Mouse (Mus musculus) erythroblast, adult 5-6 weeks (primary cell): ENCODE results near the gene Pitpnc1. TPM values are rescaled to one million over a fixed set of nuclear protein-coding genes. Genes with fewer than 3 reads are reported as not detected.
A peak's percentile ranks its signal among the peaks of the same experiment; 100 is the strongest.
"Not testable (repeated sequence)": the region's sequence is repeated elsewhere in the genome, so short reads cannot be mapped to it uniquely, and the experiment has no call there.

Experiments used
- ATAC-seq: replicated peaks from 2 replicates; pipeline ENCODE4 v1.8.0; 2016; ENCODE audit warnings: moderate number of reproducible peaks, mild to moderate bottlenecking, moderate TSS enrichment, inconsistent platforms; ENCODE audit not compliant: poor library complexity, low FRiP score, severe bottlenecking
- total RNA-seq, 2 experiments: library from RNA; stranded (forward) in 1 of 2; stranded (reverse) in 1 of 2; fragments of 150-400 nt in 1 of 2; fragments of 200-764, 138-1000 nt in 1 of 2; gene quantifications; 2 replicates each; pipeline versions ENCODE4 v1.2.3 to v1.2.4; 2015 to 2017; ENCODE audit warnings: low replicate concordance in 2 of 2

Gene Pitpnc1
- total RNA-seq (2015; ENCODE audit: low replicate concordance) (14.4 and 15.7 TPM in 2 replicates), total RNA-seq (2017; ENCODE audit: low replicate concordance) (9.8 and 20.1 TPM in 2 replicates)

- ATAC-seq: peak; percentile 74
Measured at GRCm38 (mm10) chr11:107470521-107471041, at the start of gene Pitpnc1. Gene Pitpnc1 (minus strand): TSS chr11:107470699.

DNA sequence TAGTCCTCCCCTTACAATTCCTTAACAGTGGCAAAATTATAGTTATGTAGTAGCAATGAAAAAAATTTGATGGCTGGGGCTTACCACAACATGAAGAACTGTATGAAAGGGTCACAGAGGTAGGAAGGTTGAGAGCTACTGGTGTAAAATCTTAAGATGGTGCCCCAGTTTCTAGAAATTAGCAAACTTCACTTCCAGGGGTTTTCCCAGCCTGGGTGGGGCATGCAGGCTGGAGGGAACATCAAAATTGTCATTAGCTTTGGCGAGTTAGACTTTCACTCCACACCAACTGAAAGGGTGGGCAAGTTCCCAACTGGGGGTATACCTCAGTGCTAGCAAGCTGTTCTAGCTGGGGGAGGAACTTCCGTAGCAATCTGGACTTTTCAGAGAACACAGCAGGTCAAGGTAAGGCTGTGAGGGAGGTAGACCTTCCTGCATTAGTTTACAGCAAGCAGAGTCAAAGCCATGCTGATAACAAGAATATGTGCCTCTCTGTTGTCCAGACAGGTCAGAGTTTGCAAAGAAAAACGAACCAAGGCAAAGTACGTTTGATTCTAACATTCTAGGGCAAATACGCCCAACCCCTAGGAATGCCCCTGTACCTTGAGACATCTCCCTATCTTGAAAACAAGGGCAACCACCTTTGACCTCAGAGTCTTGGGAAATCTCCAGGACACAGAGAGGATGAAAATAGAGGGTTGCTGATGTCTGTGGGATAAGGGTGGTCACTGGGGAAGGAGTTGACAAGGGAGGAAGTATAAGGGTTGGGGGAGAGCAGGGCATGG lies 48.3 kb upstream of the Pitpnc1 start:
- no peak for ATAC-seq

GRCm38 (mm10) chr11:107516387-107516786 lies 45.9 kb upstream of the Pitpnc1 start:
- ATAC-seq: no peak

DNA sequence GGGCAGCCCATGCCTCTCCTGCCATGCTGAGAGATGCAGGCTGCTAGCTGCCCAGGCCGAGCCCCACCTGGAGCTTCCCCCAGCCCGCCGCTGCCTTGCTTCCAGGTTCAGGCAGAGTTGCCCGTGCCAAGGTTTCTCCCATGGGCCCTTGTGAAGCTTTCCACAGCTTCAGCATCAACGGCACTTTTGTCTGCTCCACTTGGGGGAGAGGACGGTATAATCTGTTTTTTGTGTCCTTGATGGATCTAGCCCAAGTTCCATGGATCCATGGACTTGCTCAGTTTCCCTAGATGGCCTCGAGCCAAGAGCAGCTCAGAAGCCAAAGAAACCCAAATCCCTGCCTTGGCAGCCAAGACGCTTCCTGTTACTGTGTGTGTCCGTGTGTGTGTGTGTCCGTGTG lies 42.5 kb upstream of the Pitpnc1 start:
- ATAC-seq: no peak

DNA sequence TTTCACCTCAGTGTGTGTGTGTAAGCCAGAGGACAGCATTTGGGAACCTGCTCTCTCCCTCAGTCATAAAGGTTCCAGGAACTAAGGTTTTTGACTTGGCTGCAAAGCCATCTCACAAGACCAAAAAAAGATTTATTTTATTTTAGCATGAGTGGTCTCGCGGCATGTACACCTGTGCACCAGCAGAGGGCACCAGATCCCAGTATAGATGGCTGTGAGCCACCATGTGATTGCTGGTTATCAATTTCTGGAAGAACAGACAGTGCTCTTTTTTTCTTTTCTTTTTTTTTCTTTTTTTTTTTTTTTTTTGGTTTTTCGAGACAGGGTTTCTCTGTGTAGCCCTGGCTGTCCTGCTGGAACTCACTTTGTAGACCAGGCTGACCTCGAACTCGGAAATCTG lies 41.5 kb upstream of the Pitpnc1 start:
- ATAC-seq: peak; percentile 70

DNA sequence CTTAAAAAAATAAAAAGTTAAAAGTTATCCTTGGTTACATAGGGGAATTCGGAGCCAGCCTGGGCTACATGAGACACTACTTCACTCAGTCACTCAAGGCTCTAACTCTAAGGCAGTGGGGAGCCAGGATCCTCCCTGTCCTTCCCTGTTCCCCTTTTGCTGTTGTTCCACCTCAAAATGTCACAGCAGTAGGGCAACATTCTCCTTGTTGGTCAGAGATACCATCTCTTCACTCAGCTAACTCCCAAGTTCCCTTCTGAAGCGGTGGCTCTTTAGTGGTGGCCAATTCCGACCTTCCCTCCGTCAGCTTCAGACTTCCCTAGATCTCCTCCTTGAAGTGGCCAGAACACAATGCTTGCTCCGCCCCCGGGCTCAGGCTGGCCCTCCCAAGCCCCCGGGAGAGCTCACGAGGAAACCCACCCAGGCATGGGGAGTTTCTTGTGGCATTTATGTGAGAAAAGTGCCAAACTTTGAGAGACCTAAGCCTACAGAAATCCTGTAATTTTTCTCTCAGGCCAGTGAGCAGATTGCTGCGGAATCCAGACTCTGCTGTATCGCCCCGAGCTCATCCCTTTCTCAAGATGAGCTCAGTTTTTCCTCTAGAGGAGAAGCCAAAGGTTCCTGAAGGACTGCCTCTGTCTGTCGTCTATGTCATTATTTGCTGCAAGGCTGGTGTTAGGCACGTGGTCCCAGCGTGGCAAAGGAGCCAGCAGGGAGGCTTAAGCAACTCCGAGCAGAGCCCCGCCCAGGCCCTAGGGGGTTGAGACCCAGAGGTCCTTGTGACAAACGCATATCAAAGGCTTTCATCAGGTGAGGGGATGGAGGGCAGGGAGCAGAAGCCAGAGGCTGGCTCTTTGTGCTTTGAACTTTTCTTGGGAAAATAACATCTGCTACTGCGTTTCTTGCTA lies 40.1 kb upstream of the Pitpnc1 start:
- no peak for ATAC-seq

GRCm38 (mm10) chr11:107509631-107510338 lies 39.3 kb upstream of the Pitpnc1 start:
- no peak for ATAC-seq

DNA sequence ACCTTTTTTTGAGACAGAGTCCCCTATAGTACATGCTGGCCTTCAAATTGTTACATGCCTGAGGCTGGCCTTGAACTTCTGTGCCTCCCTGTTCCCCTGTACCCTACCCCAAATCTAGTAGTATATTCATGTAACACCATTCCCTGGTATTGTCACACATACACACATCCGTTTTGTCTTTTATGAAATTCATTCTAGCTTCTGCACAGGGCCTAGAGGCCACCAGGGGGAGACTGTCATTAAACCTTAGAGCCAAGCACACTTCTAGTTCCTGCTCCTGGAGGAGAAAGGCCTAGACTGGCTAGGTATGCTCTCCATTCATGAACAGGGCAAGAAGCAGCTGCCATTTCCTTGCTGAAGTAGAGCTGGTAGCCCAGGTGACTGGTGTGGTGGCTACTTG lies 35.8 kb upstream of the Pitpnc1 start:
- ATAC-seq: no peak

- not testable (repeated sequence) for ATAC-seq
Measured at GRCm38 (mm10) chr11:107504364-107504763, 33.9 kb upstream of the Pitpnc1 start.

GRCm38 (mm10) chr11:107502801-107503200 lies 32.3 kb upstream of the Pitpnc1 start:
- no peak for ATAC-seq

GRCm38 (mm10) chr11:107484341-107484740 lies 13.8 kb upstream of the Pitpnc1 start:
- no peak for ATAC-seq

DNA sequence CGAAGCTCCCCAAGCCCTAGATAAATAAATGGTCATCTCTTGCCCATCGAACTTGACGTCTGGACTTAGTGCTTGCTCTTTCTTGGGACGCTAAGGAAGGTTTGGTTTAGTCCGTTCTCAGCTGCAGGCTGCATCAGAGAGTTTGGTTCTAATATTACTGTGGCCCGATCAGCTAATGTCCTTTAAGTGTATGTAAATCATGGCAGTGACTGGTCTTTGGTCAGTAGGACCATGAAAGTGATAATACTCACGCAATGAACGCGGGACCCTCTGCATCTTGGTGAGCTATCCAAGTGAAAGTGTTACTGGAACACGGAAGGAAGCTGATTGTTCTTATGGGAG lies 9.3 kb upstream of the Pitpnc1 start:
- no peak; the same call in 1 of the 2 replicates for ATAC-seq

- ATAC-seq: peak; percentile 97
Measured at GRCm38 (mm10) chr11:107479053-107479861, 8.8 kb upstream of the Pitpnc1 start, which contains the start of gene Psmd12. Gene Psmd12 (plus strand): TSS chr11:107479484.

DNA sequence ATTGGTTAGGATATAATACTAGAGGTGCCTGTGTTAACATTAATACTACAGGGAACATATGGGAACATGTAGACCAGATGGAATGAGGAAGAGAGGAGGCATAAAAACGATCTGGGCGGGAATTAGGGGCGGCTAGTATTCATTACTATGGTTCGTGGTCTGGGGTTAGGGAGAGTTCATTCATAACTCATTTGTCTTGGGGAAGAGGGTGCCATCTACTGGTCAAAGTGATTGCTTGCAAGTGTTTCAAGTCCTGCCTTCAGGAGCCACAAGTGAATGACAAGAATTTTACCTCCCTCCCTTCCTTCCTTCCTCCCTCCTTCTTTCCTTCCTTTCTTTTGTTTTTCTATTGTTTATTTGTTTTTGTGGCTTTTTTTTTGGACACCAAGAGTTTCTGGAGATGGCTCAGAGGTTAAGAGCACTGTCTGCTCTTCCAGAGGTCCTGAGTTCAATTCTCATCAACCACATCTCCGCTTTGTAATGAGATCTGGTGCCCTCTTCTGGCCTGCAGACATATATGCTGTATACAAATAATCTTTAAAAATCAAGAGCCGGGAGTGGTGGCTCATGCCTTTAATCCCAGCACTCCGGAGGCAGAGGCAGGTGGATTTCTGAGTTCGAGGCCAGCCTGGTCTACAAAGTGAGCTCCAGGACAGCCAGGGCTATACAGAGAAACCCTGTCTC lies 2.8 kb upstream of the Pitpnc1 start:
- ATAC-seq: peak; percentile 54

- ATAC-seq: no peak
Measured at GRCm38 (mm10) chr11:107472304-107472703, 1.8 kb upstream of the Pitpnc1 start.

- ATAC-seq: no peak
Measured at GRCm38 (mm10) chr11:107471071-107471720, 697 bp upstream of the Pitpnc1 start.

DNA sequence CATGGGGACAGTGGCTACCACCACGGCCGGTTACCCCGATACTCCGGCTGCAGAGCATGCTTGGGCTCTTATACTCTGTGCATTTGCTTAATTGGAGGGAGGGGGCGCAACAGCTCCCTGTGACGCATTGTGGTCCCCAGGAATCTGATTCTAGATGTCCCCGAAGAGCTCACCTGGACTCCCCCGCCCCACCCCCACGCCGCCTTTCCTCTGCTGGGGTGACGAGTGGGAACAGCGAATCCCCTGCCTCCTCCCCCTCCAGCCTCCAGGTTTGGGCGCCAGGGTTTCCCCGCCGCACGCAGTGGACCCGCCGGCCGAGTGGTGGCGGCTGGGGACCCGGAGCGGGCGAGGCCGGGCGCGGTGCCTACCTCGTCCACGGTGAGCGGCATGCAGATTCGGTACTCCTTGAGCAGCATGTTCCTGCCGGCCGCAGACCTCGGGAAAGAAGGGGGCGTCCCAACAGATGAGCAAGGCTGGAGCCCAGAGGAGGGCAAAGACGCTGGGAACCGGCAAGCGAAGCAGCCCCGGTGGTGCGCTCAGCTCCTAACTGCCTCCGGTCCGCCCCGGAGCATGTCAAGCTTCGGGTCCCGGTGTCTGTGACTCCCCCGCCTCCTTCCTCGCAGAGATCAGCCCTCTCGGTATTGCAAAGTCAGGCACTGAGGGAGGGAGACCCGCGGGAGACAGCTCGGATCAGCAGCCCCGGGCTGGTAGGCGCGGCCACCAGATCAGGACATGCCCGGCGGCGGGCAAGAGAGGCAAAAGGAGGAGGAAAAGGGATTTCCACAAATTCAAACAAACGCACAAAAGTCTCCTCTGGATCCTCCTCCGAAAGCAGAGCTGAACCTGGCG lies 752 bp downstream of the Pitpnc1 start:
- ATAC-seq: peak; percentile 56
